Mouse (Mus musculus) heart, adult 11 months (tissue): Measurements from ENCODE around the gene Csf3.

Experiments used
- DNase-seq: peaks from one replicate; pipeline ENCODE4 v3.0.0; 2022

The Csf3 gene

DNA sequence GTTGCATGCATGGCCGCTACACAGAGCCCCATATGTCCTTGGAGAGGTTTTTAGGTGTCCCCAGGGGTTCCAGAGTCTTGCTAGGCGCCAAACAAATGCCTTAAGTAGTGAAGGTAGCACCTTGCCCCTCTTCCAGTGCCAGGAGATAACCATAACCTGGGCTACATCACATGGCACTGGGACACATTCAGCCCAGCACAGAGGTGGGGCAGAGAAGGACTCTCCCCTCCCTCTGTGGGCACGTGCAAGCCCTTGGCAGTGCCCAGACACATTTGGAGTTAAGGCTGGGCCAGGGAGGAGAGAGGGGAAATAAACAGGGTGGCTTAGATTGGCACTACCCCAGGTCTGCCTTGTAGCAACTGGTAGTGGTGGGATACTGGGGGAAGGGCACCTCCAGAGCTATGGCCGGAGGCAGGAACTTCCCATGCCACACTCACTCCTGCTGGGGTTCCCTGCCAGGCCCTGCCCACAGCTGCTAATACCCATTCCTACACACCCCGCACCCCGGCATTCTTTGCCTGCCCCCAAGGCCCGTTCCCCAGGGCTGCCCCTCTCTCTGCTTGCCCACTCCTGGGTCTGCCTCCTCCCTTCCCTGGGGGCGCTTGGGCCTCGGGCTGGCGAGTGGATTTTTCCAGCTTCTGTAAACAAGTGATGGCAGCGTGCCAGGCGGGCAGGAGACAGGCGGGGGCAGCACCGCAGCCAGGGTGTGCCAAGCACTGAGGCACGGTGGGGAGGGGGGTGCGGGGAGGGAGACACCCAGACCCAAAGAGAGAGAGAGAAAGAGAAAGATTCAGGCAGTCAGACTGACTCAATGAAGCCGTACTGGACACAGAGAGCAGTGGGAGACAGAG is 49.5 kb downstream of the Csf3 start:
- DNase-seq: peak; percentile 98

DNA sequence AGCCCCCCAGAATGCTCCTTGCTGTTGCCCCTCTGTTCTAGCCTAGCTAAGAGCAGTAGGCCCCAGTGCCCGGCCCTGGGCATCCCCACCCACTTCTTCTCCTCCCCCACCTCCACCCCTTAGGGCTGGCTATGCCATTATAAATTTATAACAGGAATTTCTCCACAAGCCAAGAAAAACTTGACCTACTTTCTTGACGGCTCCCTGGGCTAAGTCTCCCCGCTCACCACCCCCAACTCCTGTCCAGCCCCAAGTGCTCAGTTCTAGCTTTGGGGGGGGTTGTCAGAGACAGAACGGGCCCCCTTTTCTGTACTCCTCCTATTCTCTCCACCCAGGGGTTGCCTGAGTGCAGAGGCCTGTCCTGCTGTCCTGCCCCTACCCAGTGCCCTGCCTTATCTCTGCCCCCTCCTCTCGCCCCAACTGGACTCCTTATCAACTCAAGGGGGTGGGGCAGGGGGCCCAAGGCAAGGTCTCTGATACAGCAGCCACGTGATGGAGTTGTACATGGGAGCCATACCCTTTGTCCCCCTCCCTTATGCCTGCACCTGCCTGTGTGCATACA is 50.2 kb downstream of the Csf3 start:
- peak; percentile 96 for DNase-seq

DNA sequence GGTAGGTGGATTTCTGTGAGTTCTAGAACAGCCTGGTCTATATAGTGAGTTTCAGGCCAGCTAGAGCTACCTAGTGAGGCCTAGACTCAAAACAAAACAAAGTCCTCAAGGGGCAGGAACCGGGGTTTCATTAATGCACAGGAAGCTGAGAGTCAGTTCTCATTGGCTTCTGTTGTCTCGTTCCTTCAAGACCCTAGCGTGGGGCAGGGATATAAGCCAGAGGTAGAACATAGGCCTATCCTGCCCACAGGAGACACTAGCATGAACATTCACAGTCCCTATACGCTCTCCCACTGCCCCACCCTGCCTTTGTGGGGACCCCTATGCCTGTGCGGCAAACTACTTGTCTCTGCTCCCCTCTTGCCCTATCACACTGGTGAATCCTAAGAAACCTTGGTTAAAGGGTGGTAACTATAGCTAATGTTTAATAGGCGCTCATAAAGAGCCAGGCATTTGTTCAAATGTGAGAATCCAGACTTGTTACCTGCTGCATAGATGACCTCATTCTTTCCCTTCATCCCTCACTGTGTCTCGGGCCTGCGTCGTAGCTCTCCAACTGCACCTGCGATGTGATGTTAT is 51.6 kb downstream of the Csf3 start:
- peak; percentile 82 for DNase-seq
